Mouse (Mus musculus) lung, embryonic 16.5 days (tissue): Measurements from ENCODE around the gene B3gnt4. TPM values are rescaled to one million over a fixed set of nuclear protein-coding genes. Genes with fewer than 3 reads are reported as not detected.

ENCODE experiments used
- ATAC-seq: fragments of 200-750 bp; cut with Nextera tagmentation; 2 replicates; pipeline ENCODE4 v1.8.0; 2017; ENCODE audit warnings: low read depth, mild to moderate bottlenecking, moderate library complexity
- H3K27ac ChIP-seq: fragments of 300-500 bp; sonication (generic); 2 replicates; pipeline ENCODE4 v1.5.1; 2014; ENCODE audit warnings: mild to moderate bottlenecking, control low read depth, low read length
- H3K27me3 ChIP-seq: fragments of 300-500 bp; sonication (generic); 2 replicates; pipeline ENCODE4 v1.6.1; 2014; ENCODE audit warnings: low read depth, low read length, mixed read lengths; ENCODE audit not compliant: control insufficient read depth, insufficient read depth
- H3K36me3 ChIP-seq: fragments of 300-500 bp; sonication (generic); 2 replicates; pipeline ENCODE4 v1.6.1; 2014; ENCODE audit warnings: low read length; ENCODE audit not compliant: control insufficient read depth, insufficient read depth
- H3K4me1 ChIP-seq: fragments of 300-500 bp; sonication (generic); replicated peaks from 2 replicates; pipeline ENCODE4 v1.6.1; 2014; ENCODE audit warnings: low read length, mixed read lengths; ENCODE audit not compliant: control insufficient read depth, insufficient read depth
- H3K4me2 ChIP-seq: fragments of 300-500 bp; sonication (generic); 2 replicates; pipeline ENCODE4 v1.6.1; 2014; ENCODE audit warnings: low read depth, low read length, control low read depth
- H3K4me3 ChIP-seq: fragments of 300-500 bp; sonication (generic); 2 replicates; pipeline ENCODE4 v1.5.1; 2014; ENCODE audit warnings: mild to moderate bottlenecking, low read length, control low read depth
- H3K9ac ChIP-seq: fragments of 300-500 bp; sonication (generic); 2 replicates; pipeline ENCODE4 v1.6.1; 2014; ENCODE audit warnings: low read length, control low read depth
- H3K9me3 ChIP-seq: fragments of 300-500 bp; sonication (generic); 2 replicates; pipeline ENCODE4 v1.6.1; 2016; ENCODE audit warnings: low read length; ENCODE audit not compliant: control insufficient read depth
- WGBS: fragments of 180-500 bp; shearing (Covaris S2); extraction: QIAGEN DNeasy Blood & Tissue Kit; methylation state at CpG from one replicate; pipeline ENCODE4 v1.1.7; 2014; 5-methylcytosine and 5-hydroxymethylcytosine counted together
- polyA plus RNA-seq: library from polyadenylated mRNA; unstranded; fragments of >200 nt; fragmentation: Nextera tagmentation; extraction: Ambion mirVana; gene quantifications from 2 replicates; pipeline ENCODE4 v1.2.1, GENCODE M21; 2015

Gene B3gnt4
- polyA plus RNA-seq, result 0.84 and 0.99 TPM in 2 replicates

DNA sequence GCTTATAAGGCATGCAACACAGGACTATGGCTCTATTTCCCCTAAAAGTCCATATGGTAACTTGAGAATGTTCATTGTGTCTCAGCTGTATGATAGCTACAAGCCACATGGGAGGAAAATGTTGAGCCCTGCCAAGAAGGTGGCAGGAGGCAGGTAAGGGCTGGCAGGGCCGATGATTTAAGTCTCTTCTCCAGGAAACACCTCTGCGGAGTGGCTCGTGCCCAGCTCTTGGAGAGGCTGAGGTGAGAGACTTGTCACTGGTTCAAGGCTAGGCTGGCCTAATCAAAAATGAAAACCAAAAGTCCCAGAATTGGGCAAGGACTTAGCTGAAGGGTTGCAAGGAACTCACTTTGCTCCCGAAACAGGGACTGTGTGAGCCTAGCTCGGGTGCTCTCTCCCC, at the start of gene B3gnt4:
Gene B3gnt4 (plus strand): TSS at position 301 of the 400 bp plus-strand sequence.
- peaks cover 8% of the 10 kb centered on the region for H3K27me3 ChIP-seq
- WGBS, result 82% methylated on average over 5 of the region's 5 CpGs
- no peaks in the 10 kb centered on the region; the same call in 1 of the 2 replicates for H3K36me3 ChIP-seq
- H3K27ac ChIP-seq, result no peak within 1 kb of the TSS
- no peaks in the 10 kb centered on the region for H3K9me3 ChIP-seq
- no peak within 1 kb of the TSS for H3K9ac ChIP-seq
- no peak within 1 kb of the TSS for H3K4me2 ChIP-seq
- no peak within 1 kb of the TSS for H3K4me3 ChIP-seq
- ATAC-seq, result no peak
- H3K4me1 ChIP-seq, result 0 out of 2 replicates have a peak, but pooled peaks cover 5% of the 10 kb centered on the region

- WGBS, result 45% methylated on average over 5 of the region's 5 CpGs
- no peak for ATAC-seq
- no peak overlapping the region for H3K4me2 ChIP-seq
- no peak overlapping the region for H3K4me3 ChIP-seq
- H3K27me3 ChIP-seq, result no peaks in the 10 kb centered on the region
- H3K36me3 ChIP-seq, result no peaks in the 10 kb centered on the region
- H3K9me3 ChIP-seq, result no peaks in the 10 kb centered on the region; the same call in 1 of the 2 replicates
- no peaks in the 10 kb centered on the region for H3K4me1 ChIP-seq
- H3K27ac ChIP-seq, result no peak overlapping the region
- no peak overlapping the region for H3K9ac ChIP-seq
Measured at GRCm38 (mm10) chr5:123461420-123461819, 48.8 kb upstream of the B3gnt4 start.

GRCm38 (mm10) chr5:123464638-123465037, 45.6 kb upstream of the B3gnt4 start:
- Histone ChIP-seq H3K4me3 (no peak overlapping the region), H3K27ac (no peak overlapping the region), H3K36me3 (no peaks in the 10 kb centered on the region), H3K4me1 (no peaks in the 10 kb centered on the region), H3K9ac (no peak overlapping the region), H3K27me3 (no peaks in the 10 kb centered on the region), H3K9me3 (no peaks in the 10 kb centered on the region; the same call in 1 of the 2 replicates), H3K4me2 (no peak overlapping the region)
- 76% methylated on average over 1 of the region's 1 CpGs for WGBS
- ATAC-seq, result no peak

- Histone ChIP-seq H3K4me2 (peak overlapping the region; percentile 49), H3K36me3 (no peaks in the 10 kb centered on the region), H3K27me3 (no peaks in the 10 kb centered on the region), H3K4me3 (peak overlapping the region; percentile 18; the same call in 1 of the 2 replicates), H3K27ac (no peak overlapping the region), H3K9me3 (no peaks in the 10 kb centered on the region), H3K9ac (no peak overlapping the region; the same call in 1 of the 2 replicates), H3K4me1 (no peaks in the 10 kb centered on the region)
- ATAC-seq, result no peak
- WGBS, result 5% methylated on average over 10 of the region's 10 CpGs
Measured at GRCm38 (mm10) chr5:123470784-123471400, 39.4 kb upstream of the B3gnt4 start.

DNA sequence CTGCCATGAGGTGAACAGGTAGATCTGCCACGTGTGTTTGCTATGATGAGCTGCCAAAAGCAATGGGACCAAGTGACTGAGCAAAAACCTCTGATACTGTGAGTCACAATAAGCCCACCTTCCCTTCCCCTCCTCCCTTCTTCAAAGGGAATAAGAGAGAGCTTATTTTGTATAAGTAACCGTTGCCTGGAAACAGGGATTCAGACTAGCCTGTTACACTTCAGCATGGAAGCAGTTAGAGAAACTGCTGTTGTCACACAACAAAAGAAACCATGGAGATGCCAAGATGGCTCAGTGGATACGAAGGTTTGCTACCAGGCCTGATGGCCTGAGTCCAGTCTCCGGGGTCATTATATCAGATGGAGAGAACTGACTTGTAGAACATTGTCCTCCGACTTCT, 36.4 kb upstream of the B3gnt4 start:
- 79% methylated on average over 5 of the region's 5 CpGs for WGBS
- no peak overlapping the region for H3K27ac ChIP-seq
- H3K36me3 ChIP-seq, result no peaks in the 10 kb centered on the region
- no peak overlapping the region for H3K4me3 ChIP-seq
- H3K9me3 ChIP-seq, result no peaks in the 10 kb centered on the region
- H3K9ac ChIP-seq, result no peak overlapping the region
- no peaks in the 10 kb centered on the region for H3K27me3 ChIP-seq
- no peak overlapping the region for H3K4me2 ChIP-seq
- no peaks in the 10 kb centered on the region for H3K4me1 ChIP-seq
- ATAC-seq, result no peak

DNA sequence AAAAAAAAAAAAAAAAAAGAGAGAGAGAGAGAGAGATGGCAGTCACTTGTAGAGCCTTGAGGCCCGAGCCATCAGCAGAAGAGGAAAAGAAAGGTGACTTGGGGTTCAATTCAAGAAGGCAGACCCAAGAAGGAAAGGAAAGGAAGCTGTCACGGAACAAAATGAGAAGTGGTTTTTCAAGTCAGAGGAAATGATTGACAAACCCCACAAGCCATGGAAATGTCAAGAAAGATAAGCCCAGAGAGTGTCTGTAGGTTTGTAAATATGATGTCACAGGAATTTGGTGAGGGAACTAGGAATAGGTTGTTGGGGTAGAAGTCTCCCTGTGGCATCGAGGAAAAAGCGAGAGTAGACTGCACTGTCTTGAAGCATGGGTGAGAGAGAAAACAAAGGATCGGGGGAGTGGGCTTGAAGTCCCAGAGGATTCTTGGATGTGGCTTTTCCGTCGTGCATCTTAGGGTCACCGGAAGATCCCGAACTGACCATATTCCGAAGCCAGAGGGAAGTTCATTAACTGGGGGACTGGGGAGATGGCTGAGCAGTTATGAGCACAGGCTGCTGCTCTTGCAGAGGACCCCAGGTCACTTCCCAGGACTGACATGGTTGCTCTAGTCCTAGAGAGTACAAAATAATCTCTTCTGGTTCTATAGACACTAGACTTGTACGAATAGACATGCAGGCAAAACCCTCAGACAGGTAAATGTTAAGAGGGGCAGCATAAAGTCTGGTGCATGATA, 22.4 kb upstream of the B3gnt4 start:
- Histone ChIP-seq H3K9me3 (no peaks in the 10 kb centered on the region), H3K4me3 (no peak overlapping the region), H3K27me3 (no peaks in the 10 kb centered on the region), H3K4me2 (no peak overlapping the region), H3K4me1 (no peaks in the 10 kb centered on the region; the same call in 1 of the 2 replicates), H3K27ac (no peak overlapping the region), H3K36me3 (no peaks in the 10 kb centered on the region), H3K9ac (no peak overlapping the region)
- no peak for ATAC-seq
- WGBS, result 73% methylated on average over 11 of the region's 11 CpGs

DNA sequence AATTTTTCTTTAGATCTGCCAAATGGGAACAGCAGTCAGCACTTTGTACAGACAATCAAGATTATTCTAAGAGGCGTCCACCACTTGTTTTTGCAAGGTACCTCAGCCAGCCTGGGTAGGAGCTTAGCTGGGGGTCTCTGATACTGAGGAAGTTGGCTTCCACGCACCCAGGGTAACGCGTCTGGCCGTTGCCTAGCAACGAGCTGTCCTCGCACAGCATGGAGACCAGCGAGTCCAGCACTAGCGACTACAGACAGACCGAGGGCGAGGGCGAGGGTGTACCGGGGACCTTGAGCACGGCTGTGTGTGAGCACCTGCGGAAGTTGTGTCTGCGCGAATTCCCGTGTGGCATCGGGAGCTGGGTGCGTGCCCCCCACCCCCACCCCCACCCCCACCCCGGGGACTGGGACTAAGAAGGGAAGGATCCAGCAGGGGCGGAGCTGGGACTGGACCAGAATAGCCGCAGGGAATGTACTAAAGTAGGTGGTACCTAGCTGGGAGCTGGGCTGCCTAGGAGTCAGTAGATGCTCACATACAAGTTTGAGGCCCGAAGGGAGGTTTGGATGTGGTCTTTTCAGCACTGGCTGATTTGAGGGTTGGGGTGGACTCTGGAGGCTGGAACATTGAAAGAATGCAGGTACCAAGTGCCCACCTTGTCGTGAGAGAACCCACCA, 21.0 kb upstream of the B3gnt4 start, which contains the start of the genes Lrrc43 and Il31:
Gene Lrrc43 (plus strand): TSS at position 194 of the 674 bp plus-strand sequence.
Gene Il31 (minus strand): TSS at position 378 of the 674 bp plus-strand sequence.
- Histone ChIP-seq H3K4me1 (no peaks in the 10 kb centered on the region; the same call in 1 of the 2 replicates), H3K9me3 (no peaks in the 10 kb centered on the region), H3K4me3 (0 out of 2 replicates have a peak within 1 kb of the TSS, but pooled peaks have one; percentile 14), H3K36me3 (no peaks in the 10 kb centered on the region), H3K4me2 (peak within 1 kb of the TSS; percentile 42), H3K27me3 (no peaks in the 10 kb centered on the region), H3K9ac (no peak within 1 kb of the TSS), H3K27ac (no peak within 1 kb of the TSS)
- no peak for ATAC-seq
- WGBS, result 7% methylated on average over 25 of the region's 25 CpGs

- Histone ChIP-seq H3K36me3 (no peaks in the 10 kb centered on the region), H3K9ac (no peak overlapping the region), H3K4me3 (no peak overlapping the region), H3K4me1 (no peaks in the 10 kb centered on the region; the same call in 1 of the 2 replicates), H3K27me3 (no peaks in the 10 kb centered on the region), H3K4me2 (no peak overlapping the region), H3K27ac (no peak overlapping the region), H3K9me3 (no peaks in the 10 kb centered on the region)
- no peak for ATAC-seq
- 50% methylated on average over 9 of the region's 9 CpGs for WGBS
Measured at GRCm38 (mm10) chr5:123489935-123490334, 20.3 kb upstream of the B3gnt4 start.

DNA sequence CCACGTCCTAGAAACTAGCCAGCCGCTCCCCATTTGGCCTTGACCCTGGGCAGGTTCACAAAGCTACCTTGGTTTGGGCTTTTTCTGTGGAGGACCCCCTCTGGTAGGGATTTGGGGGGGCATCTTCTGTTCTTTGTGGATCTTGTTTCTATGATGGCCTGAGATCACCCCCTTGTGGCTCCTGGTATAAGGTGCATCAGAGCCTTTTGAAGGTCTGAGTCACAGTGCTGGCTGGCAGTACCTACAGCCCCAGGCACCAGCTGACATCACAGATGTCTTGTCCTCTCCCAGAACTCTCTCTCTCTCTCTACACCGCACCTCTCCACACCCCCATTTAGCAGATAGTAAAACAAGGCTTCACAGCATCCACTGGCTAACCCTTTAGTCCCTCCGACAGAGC, 10.5 kb upstream of the B3gnt4 start:
- no peak overlapping the region for H3K4me2 ChIP-seq
- no peaks in the 10 kb centered on the region for H3K9me3 ChIP-seq
- ATAC-seq, result no peak
- no peak overlapping the region for H3K27ac ChIP-seq
- no peaks in the 10 kb centered on the region for H3K36me3 ChIP-seq
- H3K27me3 ChIP-seq, result no peaks in the 10 kb centered on the region
- WGBS, result 46% methylated on average over 4 of the region's 4 CpGs
- no peaks in the 10 kb centered on the region; the same call in 1 of the 2 replicates for H3K4me1 ChIP-seq
- no peak overlapping the region for H3K9ac ChIP-seq
- no peak overlapping the region for H3K4me3 ChIP-seq
